Mouse (Mus musculus) layer of hippocampus, postnatal 14 days (tissue): ENCODE measurements around the gene Fosb. TPM values are rescaled to one million over a fixed set of nuclear protein-coding genes. Genes with fewer than 3 reads are reported as not detected.
"Not testable (repeated sequence)": the region's sequence is repeated elsewhere in the genome, so short reads cannot be mapped to it uniquely, and the experiment has no call there.

Source experiments
- DNase-seq, 2 experiments: peaks; one replicate each; pipeline ENCODE4 v3.0.0; 2021 to 2022; ENCODE audit warnings: low spot score in 2 of 2, mixed read lengths in 1 of 2
- total RNA-seq, 2 experiments: library from RNA; stranded (reverse); gene quantifications; 2 replicates each; pipeline ENCODE4 v1.2.3; 2021

Gene Fosb
- total RNA-seq, 2 experiments from 2014 or later = 6.1 to 6.5 TPM

DNA sequence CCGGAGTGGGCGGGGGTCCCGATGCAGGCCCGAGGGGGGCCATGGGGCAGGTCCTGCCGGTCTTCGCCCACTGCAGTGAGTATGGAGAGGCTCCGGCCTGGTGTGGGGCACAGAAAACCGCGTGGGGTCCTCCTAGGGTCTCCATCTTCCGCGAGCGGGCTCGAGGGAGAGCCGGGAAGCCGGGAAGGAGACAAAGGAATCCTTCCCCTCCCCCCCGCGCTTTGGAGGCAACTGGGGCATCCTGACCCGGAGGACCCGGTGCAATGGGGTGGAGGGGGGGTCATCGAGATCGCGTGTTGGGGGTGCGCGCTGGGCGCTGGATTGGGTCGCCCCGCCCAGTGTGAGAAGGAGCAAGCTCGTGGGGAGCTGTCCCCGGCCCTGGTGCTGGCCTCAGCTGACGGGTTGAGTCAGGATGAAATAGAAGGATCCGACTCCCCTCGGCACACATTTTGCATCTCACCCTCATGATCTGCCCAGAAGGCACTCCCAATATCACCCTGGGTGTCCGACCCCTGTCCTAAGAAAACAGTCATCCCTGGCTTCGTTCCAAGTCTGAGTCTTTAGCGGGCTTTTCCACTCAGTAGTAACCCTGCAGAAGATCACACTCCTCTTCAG is 27.0 kb downstream of the Fosb start:
- peak in 1 of 2 experiments; percentile 60 for DNase-seq

DNA sequence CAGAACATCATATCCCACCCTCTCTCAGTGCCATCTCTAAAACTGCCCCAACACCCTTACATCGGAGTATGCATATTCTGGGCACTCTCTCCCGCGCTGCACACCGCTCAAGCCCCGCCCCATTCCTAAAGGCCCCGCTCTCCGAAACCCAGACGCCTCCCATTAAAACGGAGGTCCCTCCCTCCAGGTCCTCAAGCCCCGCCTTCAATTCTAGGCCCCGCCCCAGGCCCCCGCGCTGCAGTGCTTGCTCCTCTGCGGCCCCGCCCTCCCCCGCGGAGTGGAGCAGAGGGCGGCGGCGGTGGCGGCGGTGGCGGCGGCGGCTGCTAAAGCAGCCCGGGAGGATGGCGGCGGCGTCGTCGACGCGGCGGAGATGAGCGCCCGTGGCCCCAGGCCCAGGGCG is 27.5 kb downstream of the Fosb start, which contains the start of gene Rtn2:
Gene Rtn2 (plus strand): TSS at position 240 of the 400 bp plus-strand sequence.
- DNase-seq = peak; percentile 72 to 90

DNA sequence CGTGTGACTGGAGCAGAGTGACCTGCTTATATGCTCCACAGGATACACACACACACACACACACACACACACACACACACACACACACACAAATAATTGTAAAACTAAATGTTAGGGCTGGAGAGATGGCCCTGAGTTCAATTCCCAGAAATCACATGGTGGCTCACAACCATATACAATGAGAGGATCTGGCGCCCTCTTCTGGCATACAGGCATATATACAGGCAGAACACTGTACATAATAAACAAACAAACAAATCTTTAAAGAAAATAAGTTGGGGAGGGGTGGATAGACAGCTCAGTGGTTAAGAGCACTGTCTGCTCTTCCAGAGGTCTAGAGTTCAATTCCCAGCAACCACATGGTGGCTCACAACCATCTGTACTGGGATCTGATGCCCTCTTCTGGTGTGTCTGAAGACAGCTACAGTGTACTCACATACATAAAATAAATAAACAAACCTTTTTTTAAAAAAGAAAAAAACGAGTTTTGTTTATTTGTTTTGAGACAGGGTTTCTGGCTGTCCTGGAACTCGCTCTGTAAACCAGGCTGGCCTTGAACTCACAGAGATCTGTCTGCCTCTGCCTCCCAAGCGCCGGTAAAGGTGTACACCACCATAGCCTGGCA is 28.1 kb downstream of the Fosb start:
- not testable (repeated sequence) for DNase-seq

DNA sequence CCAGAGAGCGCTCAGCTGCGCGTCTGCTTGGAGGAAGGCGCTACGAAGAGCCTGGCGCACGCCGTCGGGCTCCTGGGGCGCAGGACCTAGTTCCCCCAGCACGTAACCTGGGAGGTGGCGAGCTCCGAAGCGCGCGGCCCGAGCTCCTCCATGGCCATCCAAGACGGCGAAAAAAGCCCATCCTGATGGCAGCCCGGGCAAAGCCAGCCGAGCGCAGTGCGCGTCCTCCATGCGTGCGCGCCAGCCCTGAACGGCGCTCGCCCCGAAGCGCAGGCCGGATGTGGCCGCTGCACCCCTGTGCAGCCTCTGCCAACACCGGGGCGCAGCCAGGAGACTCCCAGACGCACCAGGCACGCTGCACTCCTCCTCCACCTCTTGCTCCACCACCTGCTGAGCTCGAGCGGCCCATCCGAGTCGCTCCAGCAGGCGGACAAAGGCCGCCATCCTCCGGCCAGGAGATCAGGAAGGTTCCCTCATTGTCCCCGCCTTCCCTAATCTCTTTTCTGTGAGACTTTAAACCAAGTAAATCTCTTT is 30.2 kb downstream of the Fosb start, which contains the start of gene Ppm1n:
Gene Ppm1n (minus strand): TSS at position 484 of the 534 bp plus-strand sequence.
- DNase-seq = no peak

DNA sequence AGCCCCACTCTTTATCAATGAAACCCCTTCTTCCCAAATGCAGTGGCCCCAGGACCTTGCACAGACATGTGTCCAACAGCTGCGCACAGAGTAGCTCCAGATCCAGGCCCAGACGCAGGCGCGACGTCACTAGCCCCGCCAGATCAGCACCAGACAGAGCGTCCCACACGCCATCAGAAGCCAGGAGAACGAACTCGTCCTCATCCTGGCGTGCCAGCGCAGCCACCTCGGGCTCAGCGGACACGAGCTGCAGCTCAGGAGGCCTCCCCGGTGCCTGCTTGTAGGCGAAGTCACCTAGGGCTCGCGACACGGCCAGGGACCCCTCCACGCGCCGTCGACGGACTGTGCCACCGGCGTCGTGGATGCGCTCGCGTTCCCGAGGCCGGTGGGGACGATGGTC is 30.8 kb downstream of the Fosb start:
- no peak for DNase-seq

DNA sequence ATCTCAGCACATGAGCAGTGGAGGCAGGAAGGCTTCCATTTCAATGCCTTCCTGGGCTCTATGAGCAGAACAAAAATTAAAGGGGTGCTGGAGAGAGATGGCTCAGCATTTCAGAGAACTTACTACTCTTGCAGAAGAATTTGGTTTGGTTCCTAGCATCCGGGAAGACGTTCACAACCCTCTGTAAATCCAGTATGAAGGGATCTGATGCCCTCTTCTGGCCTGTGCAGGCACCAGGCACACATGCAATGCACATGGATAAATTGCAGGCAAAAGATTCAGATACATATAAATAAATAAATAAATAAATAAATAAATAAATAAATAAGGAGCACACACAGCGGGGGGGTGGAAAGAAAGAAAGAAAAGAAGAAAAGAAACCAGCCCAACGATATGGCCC is 33.6 kb downstream of the Fosb start:
- no peak for DNase-seq

DNA sequence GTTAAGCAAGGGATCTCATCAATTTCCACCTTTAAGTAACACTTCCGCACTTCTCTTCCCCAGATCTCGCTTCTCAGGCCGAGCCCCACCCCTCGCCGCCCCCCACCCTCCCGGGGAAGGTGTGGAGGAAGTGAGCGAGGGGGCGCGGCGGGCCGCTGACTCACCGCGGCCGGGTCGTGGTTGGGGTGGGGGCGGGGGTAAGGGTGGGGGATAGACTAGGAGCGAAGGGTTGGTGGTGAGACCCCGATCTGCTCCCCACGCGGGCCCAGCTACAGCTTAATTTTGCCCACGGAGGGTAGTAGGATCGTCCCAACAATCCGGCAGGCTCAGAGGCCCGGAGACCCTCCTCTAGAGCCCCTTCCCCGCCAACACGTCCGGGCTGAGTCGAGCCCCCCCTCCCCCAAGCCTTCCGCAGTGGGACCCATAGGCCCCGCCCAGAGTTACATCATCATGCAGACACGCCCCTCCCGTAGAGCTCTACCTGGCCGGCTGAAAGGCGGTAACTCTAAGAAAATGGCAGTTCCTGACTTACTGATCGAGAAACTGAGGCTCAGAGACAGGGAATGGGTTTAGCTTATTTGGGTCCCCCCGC is 37.6 kb downstream of the Fosb start:
- no peak for DNase-seq

DNA sequence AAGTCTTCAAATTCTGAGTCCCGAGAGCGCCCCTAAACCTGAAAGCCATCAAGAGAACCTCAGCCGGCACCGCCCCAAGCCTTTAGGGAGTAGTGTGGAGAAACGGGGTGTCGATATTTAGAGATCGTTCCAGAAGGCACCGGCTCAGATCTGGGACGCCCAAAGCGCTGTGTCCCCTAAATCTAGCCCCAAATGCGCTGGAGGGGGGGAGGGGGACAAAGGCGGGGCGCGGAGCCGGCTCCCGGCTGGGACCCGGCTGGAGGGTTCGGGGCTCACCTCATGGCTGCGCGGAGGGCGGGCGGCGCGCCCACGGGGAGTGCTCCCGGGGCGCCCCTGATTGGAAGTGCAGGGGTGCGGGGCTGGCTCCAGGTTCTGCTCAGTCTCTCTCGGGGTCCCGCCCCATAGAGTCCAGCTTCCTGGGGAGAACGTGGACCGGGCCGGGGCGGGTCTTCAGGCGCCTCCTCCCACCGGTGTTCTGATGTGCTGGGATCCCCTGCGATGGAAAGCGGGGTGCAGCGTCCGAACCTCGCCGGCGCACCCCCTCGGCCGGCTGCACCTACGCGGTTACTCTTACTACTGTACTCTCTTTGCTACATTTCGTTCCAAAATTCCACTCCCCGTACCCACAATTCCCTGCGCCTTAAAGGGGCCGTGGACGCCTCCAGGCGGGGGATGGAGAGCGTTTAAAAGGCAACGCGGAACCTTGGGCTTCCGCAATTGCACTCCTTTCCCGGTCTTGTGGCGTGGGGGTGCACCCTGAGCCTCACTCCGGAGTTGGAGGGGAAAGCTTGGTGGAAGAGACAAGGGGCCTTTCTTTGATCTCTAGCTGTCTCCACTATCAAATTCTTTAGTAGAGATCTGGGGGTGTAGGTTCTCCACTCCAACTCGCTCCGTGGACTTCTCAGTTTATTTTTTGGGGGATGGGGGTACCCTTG is 38.3 kb downstream of the Fosb start, which contains the start of gene Vasp:
Gene Vasp (minus strand): TSS at position 580 of the 935 bp plus-strand sequence.
- peak; percentile 76 to 85 for DNase-seq

DNA sequence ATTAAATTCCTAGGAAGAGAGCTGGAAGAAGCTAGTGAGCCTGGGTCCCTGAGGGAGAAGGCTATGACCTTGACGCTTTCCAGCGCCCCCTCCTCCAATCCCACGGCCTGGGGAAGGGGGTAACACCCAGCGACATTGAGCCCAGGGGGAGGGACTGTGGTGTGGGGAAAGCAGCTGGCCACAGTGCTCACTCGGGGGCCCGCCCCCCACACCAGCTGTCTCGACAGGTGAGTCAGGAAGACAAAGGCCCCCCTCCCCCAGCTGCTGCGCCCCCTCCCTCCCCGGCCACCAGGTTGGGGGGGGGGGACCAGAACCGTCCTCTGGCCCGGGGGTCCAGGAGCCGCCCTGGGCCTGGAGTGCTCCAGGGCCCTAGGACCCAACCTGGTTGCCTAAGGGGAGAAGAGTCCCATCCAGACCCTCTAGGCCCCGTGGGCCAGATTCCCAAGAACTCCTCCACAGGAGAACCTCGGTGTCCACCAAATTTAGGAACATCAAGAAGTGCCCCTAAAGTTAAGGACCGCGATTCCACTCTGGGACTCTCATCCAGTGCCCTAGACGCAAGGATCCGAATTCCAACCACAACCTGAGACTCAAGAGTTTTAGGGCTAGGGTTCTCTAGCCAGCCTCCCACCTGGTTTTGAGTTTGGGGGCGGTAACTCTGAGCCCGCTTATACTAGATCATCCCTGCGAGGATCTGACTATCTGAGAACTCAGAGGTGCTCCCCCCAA is 39.2 kb downstream of the Fosb start:
- no peak for DNase-seq

DNA sequence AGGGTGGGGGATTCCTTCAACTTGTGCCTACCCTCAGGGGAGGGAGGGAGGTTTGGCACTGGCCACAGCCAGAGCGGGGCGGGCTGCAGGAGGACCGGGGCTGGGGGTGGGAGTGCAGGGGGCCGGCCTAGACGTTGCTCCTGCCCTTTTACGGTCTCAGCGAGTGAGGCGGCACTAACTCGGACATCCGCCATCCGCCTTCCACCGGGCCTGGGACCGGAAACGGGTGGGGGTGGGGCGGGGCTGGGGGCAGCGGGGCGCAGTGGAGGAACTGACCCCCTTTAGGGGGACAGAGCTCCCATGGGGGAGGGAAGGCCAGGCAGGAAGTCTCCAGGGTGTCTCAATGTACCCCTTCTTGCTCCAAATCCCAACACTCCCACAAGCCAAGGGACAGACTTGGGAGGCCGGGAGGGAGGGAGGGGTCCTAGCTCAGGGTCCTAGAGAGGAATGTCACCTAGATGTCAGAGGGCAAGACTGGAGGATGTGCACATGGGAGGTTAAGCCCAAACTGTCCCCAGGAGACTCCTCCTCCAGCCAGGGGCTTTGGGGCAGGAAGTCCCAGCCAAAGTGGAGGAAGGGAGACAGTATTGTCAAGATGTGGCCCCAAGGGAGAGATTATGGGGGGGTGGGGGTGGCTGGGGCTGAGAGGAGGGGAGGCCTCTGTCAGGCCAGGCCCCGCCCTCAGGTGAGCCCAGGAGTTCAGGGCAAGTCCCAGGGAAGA is 40.0 kb downstream of the Fosb start:
- no peak for DNase-seq

DNA sequence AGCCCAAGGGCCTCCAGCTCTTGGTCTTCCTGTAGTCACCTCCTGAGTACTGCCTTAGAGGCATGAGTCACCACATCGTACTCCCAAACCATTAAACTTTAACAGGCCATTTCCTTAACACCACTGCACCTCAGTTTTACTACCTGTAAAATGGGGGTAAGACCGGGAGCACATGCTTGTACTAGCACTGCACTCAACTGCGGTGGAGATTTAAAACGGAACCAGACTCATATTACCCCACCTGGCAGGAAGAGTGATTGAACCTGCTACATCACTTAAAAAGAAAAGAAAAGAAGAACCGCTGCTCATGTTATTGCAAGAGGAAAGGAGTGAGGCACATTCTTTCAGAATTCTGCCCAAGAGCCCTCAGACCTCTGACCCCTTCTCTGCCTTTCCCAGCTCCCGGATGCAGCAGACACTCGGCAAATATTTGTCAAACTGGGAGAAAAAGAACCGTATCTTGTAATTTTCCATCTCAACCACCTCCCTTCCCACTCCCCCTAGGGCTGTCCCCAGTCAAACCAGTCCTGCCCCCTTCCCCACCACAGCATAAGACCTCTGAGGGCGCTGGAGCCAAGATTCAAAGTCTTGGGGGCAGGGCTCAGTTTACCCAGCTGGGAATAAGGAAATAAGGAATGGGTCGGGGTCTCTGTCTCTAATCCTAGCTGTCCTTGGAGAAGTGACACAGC is 40.7 kb downstream of the Fosb start:
- DNase-seq = no peak

DNA sequence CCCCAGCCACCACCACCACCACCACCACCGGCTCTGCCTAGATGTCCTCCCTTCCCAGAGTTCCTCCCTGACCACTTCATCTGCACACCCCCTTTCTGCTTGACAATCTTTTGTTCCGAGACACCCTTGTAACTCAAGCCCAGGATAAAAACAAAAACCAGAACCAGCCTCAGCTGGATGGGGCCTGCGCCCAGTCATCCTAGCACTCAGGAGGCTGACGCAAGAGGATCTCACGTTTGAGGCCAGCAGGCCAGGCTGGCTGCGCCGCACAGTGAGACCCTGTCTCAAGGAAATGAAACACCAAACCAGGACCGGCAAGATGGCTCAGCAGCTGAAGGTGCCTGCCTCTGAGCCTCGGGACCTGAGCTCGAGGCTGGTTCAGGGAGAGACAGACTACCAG is 42.8 kb downstream of the Fosb start:
- no peak for DNase-seq

DNA sequence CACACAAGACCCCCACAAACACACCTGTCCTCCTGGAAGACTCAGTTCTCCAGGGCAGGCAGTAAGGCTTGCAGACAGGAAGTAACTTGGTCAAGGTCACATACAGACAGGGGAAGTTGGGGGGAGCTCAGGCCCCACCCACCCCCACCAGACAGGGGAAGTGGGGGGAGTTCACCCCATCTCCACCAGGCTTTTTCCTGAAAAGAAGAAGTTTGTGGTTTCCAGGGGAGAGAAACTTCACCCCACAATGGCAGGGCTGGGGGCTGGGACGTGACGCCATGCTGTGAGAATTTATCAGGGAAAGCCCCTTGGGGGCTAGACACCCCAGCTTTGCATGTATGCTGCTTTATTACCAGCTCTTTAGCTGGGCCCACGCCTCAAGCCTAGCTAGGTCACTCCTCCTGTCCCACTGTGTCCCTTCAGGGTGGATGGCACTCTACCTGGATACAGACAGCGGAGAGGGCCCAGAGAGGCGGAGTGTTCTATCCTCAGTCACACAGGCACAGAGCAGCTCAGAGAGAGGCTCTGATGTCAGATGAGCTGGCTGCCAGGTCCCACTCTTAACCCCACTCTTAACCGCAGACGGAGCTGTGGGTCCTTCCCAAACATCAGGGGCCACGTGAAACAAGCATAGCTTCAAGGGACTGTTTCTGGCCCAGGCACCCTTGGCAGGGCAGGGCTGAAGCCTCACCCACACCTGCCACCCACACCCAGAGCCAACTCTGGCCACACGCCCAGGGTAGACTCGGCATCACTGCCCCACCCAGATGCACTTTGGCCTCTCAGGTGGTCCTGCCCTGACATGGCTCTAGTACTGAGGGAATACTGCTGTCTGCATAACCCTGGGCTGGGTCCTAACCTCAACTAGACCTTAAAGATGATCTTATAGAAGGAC is 43.7 kb downstream of the Fosb start:
- DNase-seq = no peak

DNA sequence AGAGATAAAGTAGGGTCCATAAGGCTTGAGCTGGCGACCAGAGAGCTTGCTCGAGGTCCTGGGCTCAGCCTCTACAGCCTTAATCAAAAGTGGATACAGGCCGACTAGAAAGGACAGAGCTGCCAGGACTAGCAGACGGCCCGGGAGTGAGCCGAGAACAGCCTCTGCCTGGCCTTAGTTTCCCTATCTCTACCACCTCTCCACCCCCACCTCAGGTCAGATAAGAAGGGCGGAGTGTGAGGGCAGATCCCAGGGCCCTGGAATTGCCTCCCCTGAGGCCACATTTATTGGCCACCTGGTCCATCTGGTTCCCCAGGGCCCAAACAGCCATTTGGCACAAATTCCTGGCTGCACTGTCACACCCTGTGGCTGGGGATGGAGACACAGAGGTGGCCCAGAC is 44.7 kb downstream of the Fosb start:
- no peak for DNase-seq

DNA sequence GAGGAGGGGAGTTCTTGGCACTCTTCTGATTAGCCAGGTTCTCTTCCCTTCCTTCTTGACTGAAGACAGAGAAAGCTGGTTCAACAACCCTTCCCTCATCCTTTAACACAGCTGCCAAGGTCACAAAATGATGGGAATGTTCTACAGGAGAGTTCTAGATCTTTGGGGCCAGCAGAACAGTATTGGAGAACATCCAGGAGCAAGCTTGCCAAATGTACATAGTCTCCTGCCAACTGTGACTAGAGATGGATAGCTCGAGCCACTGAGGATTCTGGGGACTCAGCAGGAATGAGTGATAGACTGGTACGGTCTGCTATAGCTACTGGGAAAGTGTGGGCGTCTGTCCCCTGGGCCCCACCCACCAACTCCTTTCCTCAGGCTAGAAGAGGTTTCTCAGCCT is 51.5 kb downstream of the Fosb start:
- DNase-seq = no peak

DNA sequence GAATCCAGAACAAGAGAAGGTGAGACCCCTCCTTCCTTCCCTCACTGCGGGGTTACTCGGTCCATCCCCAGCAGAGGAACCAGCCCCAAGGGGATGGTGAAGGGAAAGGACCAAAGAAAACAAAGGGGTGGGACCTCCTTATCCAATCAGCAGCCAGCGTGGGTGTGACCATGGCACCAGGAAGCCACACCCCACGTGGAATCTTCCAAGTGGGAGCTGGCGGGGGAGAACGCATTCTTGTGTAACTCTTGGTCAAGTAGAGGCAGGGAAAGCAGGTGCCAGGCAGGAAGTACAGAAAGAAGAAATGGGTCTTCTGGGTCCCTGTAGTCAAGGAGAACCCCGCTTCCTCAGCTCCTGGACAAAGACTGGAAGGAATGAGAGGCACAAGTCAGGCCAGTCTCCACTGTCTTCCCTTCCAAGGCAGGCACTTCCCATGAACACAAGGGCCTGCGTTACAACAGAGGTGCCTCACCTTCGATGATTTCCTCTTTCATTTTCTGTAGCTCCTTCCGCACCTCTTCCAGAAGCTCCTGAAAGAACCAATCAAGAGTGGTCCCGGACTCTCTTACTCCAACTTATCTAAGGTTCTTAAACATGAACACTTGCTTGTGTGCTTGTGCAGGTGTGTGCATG is 52.3 kb downstream of the Fosb start:
- peak in 1 of 2 experiments; percentile 67 for DNase-seq

DNA sequence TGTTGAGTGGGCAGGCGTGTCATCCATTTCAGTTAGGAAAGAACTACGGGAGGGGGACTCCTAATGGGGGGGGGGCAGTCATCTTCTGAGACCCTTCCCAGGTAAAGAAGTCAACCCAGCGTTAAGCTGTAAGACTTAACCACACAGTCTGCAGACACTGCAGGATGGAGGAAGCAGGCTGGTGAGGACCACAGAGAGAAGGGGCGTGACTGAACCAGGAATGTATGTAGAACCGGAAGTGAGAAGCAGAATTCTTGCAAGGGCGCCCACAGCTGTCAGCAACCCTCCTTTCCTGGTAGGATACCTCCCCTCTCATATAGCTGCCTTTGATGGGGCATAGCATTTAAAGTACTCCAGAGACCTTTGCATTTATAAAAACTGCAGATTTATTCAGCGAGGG is 53.3 kb downstream of the Fosb start:
- DNase-seq = no peak

DNA sequence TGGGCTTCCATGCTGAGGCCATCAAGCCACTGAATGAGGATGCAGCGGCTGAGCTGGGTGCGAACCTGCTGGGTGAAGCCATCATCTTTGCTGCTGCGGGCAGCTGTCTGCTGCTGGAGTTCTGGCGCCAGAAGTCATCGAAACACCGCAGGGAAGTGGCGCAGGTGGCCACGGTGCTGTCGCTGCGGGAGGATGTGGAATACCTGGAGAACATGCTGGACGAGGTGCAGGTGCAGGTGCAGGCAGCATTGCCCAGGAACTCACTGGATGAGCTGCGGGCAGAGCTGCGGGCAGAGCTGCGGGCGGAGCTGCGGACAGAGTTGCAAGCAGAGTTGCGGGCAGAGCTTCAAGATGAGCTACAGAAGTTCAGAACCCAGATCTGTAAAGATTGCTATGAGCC is 54.5 kb downstream of the Fosb start:
- DNase-seq = no peak
